Mouse (Mus musculus) limb, embryonic 13.5 days (tissue): ENCODE results near the gene Gm10972. TPM values are rescaled to one million over a fixed set of nuclear protein-coding genes. Genes with fewer than 3 reads are reported as not detected.
A peak's percentile ranks its signal among the peaks of the same experiment; 100 is the strongest.
"Not testable (repeated sequence)": the region's sequence is repeated elsewhere in the genome, so short reads cannot be mapped to it uniquely, and the experiment has no call there.

ENCODE experiments used
- ATAC-seq: fragments of 200-750 bp; cut with Nextera tagmentation; 2 replicates; pipeline ENCODE4 v1.8.0; 2017; ENCODE audit warnings: low read depth, moderate number of reproducible peaks, moderate TSS enrichment; ENCODE audit not compliant: low FRiP score
- H3K27ac ChIP-seq: fragments of 300-500 bp; sonication (generic); 2 replicates; pipeline ENCODE4 v1.5.1; 2015; ENCODE audit warnings: inconsistent platforms, mild to moderate bottlenecking, moderate library complexity
- H3K27me3 ChIP-seq: fragments of 300-500 bp; sonication (generic); 2 replicates; pipeline ENCODE4 v1.6.1; 2015; ENCODE audit warnings: mild to moderate bottlenecking, inconsistent platforms
- H3K36me3 ChIP-seq: fragments of 300-500 bp; sonication (generic); 2 replicates; pipeline ENCODE4 v1.6.1; 2015; ENCODE audit warnings: inconsistent platforms, mild to moderate bottlenecking, moderate library complexity
- H3K4me1 ChIP-seq: fragments of 300-500 bp; sonication (generic); 2 replicates; pipeline ENCODE4 v1.6.1; 2015; ENCODE audit warnings: inconsistent platforms
- H3K4me2 ChIP-seq: fragments of 300-500 bp; sonication (generic); replicated peaks from 2 replicates; pipeline ENCODE4 v1.6.1; 2015; ENCODE audit warnings: inconsistent platforms, mild to moderate bottlenecking, moderate library complexity
- H3K4me3 ChIP-seq: fragments of 300-500 bp; sonication (generic); 2 replicates; pipeline ENCODE4 v1.5.1; 2015; ENCODE audit warnings: moderate library complexity, mild to moderate bottlenecking, inconsistent platforms
- H3K9ac ChIP-seq: fragments of 300-500 bp; sonication (generic); 2 replicates; pipeline ENCODE4 v1.6.1; 2015; ENCODE audit warnings: mild to moderate bottlenecking, inconsistent platforms
- H3K9me3 ChIP-seq: fragments of 300-500 bp; sonication (generic); 2 replicates; pipeline ENCODE4 v1.6.1; 2016; ENCODE audit warnings: inconsistent platforms
- WGBS: fragments of 180-500 bp; shearing (Covaris S2); methylation state at CpG from one replicate; pipeline ENCODE4 v1.1.7; 2015; 5-methylcytosine and 5-hydroxymethylcytosine counted together
- polyA plus RNA-seq: library from polyadenylated mRNA; unstranded; fragments of >200 nt; fragmentation: Nextera tagmentation; extraction: Ambion mirVana; gene quantifications from 2 replicates; pipeline ENCODE4 v1.2.1, GENCODE M21; 2015

Gene Gm10972
- polyA plus RNA-seq = not detected in 2 replicates

DNA sequence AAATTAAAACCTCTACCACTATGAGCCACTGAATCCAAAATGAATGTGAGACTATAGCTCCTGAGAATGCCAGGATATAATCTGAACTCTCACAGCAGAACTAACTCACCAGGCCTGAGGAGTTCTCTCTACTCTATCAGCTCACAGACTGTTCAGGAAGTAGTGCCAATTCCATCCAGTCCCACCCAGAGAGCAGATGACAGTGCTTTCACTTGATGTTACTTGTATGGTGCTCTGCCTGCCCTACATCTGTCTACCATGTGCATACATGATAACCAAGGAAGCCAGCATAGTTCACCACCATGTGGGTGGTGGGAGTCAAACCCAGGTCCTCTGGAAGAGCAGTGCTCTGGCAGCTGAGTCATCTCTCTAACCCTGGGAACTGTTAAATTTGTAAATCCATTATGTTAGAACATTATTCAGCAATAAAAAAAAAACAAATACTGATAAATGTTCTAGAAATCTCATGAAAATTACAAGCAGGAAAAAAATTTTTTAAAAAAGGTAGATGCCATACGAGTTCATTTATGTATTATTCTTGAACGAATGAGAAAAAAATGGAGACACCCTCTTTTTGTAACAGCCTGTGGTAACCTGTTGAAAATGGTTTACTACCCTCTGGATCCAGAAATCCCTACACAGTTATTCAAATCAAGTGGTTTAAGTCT is at the start of gene Gm10972:
Gene Gm10972 (plus strand): TSS at position 618 of the 668 bp plus-strand sequence.
- 77% methylated on average over 2 of the region's 2 CpGs for WGBS
- H3K4me1 ChIP-seq, H3K9me3 ChIP-seq, H3K4me3 ChIP-seq, H3K27me3 ChIP-seq, ATAC-seq, H3K27ac ChIP-seq, H3K4me2 ChIP-seq, H3K36me3 ChIP-seq, H3K9ac ChIP-seq: not testable (repeated sequence)

DNA sequence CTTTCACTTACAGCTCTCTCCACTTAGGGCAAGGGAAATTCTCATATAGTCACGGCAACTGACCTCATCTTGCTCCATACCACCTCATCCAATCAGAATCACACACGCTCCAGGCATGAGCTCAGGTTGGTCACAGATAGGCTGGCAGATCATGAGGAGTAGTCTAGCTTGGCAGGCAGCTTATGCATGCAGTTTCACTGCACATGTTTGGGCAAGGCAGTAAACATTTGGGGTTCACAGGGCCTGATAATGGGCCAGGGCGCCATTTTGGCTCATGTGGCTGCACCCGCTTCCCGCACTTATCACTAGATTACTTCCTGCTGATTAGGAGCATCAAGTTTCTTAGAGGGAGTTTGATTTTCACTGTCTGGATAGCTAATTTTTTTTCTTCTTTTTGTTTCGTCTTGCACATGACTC is 47.0 kb upstream of the Gm10972 start:
- Histone ChIP-seq H3K9me3 (no peaks in the 10 kb centered on the region; the same call in 1 of the 2 replicates), H3K36me3 (no peaks in the 10 kb centered on the region), H3K27ac (no peak overlapping the region), H3K9ac (no peak overlapping the region), H3K4me2 (no peak overlapping the region), H3K4me3 (no peak overlapping the region), H3K4me1 (no peaks in the 10 kb centered on the region), H3K27me3 (no peaks in the 10 kb centered on the region)
- no peak for ATAC-seq
- 84% methylated on average over 6 of the region's 6 CpGs for WGBS

DNA sequence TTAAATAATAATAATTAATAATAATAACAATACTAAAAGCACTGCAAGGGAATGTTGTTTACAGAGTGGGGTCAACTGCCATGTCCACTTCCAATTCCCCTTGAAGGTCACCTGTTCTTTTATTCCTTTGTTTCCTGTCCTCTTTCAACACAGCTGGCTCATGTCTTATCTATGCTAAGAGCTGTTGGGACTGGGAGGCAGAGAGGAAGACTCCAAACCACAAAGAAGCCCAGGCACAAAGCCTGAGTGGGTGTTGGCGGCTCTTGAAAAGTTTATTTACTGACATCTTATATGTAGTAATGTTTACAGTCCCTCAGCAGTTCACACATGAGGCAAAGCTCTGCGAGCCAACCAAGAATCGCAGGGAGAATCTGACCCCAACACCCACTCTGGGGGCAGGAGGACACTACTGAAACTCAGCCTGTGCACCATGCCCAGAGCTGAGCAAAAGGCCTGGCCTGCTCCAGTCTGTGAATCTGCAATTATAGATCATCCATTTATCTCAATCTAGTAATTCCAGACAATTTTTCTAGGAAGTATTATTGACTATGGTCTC is 45.6 kb upstream of the Gm10972 start:
- Histone ChIP-seq H3K9ac (no peak overlapping the region), H3K4me1 (no peaks in the 10 kb centered on the region), H3K9me3 (no peaks in the 10 kb centered on the region), H3K27me3 (no peaks in the 10 kb centered on the region), H3K36me3 (no peaks in the 10 kb centered on the region), H3K4me3 (no peak overlapping the region), H3K27ac (no peak overlapping the region), H3K4me2 (no peak overlapping the region)
- no peak for ATAC-seq
- 79% methylated on average over 3 of the region's 3 CpGs for WGBS

DNA sequence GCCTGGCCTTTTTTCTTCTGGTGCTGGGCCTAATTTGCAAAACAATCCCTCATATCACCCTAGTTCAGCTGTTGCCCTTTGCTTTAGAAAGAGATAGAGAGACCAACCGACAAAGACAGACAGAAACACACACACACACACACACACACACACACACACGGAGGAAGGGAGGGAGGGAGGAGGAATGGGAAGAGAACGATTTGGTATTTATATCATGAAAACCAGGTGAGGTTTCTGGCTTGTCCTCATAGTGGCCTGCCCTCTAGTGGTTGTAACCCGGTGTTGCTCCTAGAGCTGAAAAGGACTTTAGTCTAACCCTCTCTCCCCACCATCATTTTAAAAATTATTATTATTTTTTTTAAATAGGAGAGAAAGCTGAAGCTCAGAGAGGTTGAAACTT is 41.0 kb upstream of the Gm10972 start:
- Histone ChIP-seq H3K4me3 (no peak overlapping the region), H3K27ac (no peak overlapping the region), H3K9ac (no peak overlapping the region), H3K4me2 (no peak overlapping the region), H3K9me3 (no peaks in the 10 kb centered on the region), H3K27me3 (no peaks in the 10 kb centered on the region), H3K36me3 (no peaks in the 10 kb centered on the region), H3K4me1 (no peaks in the 10 kb centered on the region)
- ATAC-seq = peak; percentile 40; the same call in 1 of the 2 replicates
- 0% methylated on average over 3 of the region's 4 CpGs for WGBS

DNA sequence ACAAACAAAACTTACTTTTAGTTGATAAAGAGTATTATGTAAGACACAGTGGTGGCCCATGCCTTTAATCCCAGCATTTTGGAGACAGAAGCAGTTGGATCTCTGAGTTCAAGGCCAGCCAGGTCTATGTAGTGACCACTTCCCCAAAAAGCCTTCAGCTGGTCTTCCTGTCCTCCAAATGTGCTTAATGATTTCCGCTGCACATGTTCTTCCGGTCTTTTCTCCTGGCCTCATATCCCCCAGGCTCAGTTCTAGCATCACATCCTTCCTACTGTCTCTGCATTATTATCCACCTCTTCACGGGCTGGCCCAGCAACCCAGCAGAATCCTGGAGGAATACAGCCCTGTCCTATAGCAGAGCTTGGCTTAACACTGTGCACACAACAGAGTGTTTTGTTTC is 33.3 kb upstream of the Gm10972 start:
- no peak for ATAC-seq
- no peaks in the 10 kb centered on the region for H3K36me3 ChIP-seq
- no peak overlapping the region for H3K4me3 ChIP-seq
- H3K27me3 ChIP-seq = no peaks in the 10 kb centered on the region
- no peaks in the 10 kb centered on the region for H3K9me3 ChIP-seq
- WGBS = 94% methylated on average over 3 of the region's 3 CpGs
- H3K4me1 ChIP-seq = peaks cover 20% of the 10 kb centered on the region
- H3K9ac ChIP-seq = no peak overlapping the region
- no peak overlapping the region for H3K4me2 ChIP-seq
- H3K27ac ChIP-seq = no peak overlapping the region

DNA sequence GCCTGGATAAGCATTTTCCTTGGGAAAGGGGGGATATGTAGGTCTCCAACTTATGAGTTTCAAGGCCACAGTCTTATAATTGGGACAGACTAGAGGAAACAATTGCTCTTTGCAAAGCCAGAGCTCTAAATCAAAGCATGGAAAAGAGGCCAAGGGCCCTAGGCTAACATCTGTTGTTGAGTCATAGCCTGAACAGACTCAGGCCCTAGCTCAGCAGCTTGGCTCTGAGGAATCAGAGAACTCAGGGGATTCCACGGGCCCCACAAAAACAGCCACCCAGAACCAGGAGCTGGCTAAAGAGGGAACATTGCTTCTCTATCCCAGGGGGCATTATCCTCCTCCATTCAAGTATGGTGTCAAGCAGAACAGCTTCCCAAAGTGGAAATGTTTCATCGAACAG is 32.3 kb upstream of the Gm10972 start:
- Histone ChIP-seq H3K9me3 (no peaks in the 10 kb centered on the region), H3K27ac (peak overlapping the region; percentile 65; the same call in 1 of the 2 replicates), H3K4me2 (no peak overlapping the region), H3K36me3 (no peaks in the 10 kb centered on the region), H3K4me1 (peaks cover 20% of the 10 kb centered on the region), H3K9ac (no peak overlapping the region), H3K27me3 (no peaks in the 10 kb centered on the region), H3K4me3 (no peak overlapping the region)
- ATAC-seq = no peak
- WGBS = 79% methylated on average over 2 of the region's 2 CpGs

DNA sequence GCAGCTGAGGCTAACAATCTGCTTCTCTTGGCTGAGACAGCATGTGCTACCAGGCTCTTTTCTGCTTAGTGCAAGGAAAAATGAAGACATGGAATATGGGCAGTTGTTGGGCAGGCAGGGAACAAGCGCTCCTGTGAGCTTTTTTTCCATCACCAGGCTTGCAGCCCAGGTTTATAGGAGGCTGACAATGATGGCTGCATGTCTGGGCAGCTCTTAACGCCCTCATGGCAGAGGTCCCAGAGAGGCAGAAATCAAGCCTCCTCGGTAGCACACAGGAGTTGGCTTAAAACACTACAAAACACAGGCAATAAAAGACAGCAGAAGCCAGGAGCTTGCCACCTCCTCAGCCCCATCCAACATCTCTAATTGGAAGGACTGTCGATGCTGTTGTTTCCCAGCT is 31.6 kb upstream of the Gm10972 start:
- peaks cover 20% of the 10 kb centered on the region for H3K4me1 ChIP-seq
- H3K27me3 ChIP-seq = no peaks in the 10 kb centered on the region
- no peaks in the 10 kb centered on the region for H3K9me3 ChIP-seq
- H3K4me2 ChIP-seq = peak overlapping the region; percentile 28; the same call in 1 of the 2 replicates
- WGBS = 24% methylated on average over 4 of the region's 4 CpGs
- no peak overlapping the region for H3K4me3 ChIP-seq
- no peaks in the 10 kb centered on the region for H3K36me3 ChIP-seq
- H3K9ac ChIP-seq = no peak overlapping the region
- peak; percentile 54 for ATAC-seq
- peak overlapping the region; percentile 65 for H3K27ac ChIP-seq

DNA sequence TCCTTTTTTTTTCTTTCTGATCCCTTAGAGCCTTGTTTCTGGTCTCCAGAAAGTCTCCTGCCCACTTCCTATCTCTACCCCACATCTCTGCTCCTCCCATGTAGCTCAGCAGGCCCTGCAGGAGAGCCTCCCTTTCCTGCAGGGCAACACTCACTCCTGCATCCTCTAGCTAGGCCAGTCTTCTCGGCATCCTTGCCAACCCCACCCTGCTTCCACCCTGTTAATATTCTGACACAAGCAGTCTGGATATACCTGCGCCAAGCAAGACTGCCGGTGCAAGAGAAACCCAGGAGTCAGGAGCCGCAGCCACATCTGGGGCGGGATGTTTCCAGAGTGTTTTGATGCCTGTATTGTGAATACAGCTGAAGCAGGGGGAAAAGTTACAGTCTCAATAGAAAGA is 31.1 kb upstream of the Gm10972 start:
- no peak overlapping the region; the same call in 1 of the 2 replicates for H3K9ac ChIP-seq
- H3K27me3 ChIP-seq = no peaks in the 10 kb centered on the region
- no peaks in the 10 kb centered on the region for H3K36me3 ChIP-seq
- H3K4me1 ChIP-seq = peaks cover 20% of the 10 kb centered on the region
- no peaks in the 10 kb centered on the region for H3K9me3 ChIP-seq
- no peak overlapping the region for H3K4me3 ChIP-seq
- peak; percentile 28; the same call in 1 of the 2 replicates for ATAC-seq
- peak overlapping the region; percentile 65 for H3K27ac ChIP-seq
- 61% methylated on average over 5 of the region's 5 CpGs for WGBS
- peak overlapping the region; percentile 28; the same call in 1 of the 2 replicates for H3K4me2 ChIP-seq

DNA sequence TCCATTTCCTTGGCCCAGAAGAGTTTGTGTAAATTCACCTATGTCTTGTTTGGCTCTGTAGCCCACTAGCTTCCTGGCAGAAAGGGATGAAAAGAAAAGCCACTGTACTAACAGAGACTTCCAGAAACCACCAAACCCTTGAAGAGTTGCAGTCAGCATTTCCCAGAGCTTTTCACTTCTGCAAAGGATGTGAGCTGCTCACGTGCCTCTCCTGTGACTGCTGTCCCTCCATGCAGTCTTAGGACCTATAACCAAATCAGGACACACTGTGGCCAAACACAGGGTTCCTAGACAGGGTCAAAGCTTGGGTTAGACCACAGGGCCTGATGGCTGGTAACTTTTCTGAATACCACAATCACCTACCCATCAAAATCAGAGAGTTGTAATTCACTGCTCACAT is 30.6 kb upstream of the Gm10972 start:
- Histone ChIP-seq H3K9ac (no peak overlapping the region), H3K4me1 (peaks cover 20% of the 10 kb centered on the region), H3K4me2 (no peak overlapping the region), H3K27ac (peak overlapping the region; percentile 65; the same call in 1 of the 2 replicates), H3K36me3 (no peaks in the 10 kb centered on the region), H3K9me3 (no peaks in the 10 kb centered on the region), H3K27me3 (no peaks in the 10 kb centered on the region), H3K4me3 (no peak overlapping the region)
- WGBS = 69% methylated on average over 1 of the region's 1 CpGs
- no peak for ATAC-seq

DNA sequence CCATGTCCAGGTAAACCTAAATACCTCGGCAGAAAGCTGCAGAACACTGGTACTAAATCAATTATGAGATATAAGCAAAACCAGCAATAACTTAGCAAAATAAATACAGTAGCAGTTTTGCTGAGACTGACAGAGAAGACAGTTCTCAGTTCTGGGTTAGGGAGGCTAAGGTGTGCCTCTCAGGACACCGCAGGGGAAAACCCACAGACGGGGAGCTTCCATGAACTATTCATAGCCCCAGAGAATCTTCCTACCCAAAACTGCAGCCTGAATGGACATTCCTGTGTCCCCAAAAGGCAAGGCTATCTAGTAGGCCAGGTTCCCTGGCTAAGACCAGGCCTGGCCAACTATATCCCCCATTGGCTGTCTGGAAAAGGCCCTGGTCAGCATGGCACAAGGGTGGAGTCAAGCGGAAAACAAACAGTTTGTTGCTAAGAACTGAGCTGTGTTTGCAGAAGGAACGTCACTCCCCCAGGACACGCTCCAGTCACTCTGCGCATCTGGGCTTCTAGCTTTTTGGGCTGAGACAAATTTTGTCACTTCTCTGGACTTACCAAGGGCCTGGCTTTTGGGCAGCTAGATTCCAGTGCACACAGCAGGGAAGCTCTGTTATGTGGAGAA is 29.5 kb upstream of the Gm10972 start:
- Histone ChIP-seq H3K27ac (no peak overlapping the region), H3K4me2 (no peak overlapping the region), H3K9ac (no peak overlapping the region), H3K4me1 (peaks cover 20% of the 10 kb centered on the region), H3K9me3 (no peaks in the 10 kb centered on the region), H3K36me3 (no peaks in the 10 kb centered on the region), H3K27me3 (no peaks in the 10 kb centered on the region), H3K4me3 (no peak overlapping the region)
- no peak for ATAC-seq
- 76% methylated on average over 7 of the region's 7 CpGs for WGBS

DNA sequence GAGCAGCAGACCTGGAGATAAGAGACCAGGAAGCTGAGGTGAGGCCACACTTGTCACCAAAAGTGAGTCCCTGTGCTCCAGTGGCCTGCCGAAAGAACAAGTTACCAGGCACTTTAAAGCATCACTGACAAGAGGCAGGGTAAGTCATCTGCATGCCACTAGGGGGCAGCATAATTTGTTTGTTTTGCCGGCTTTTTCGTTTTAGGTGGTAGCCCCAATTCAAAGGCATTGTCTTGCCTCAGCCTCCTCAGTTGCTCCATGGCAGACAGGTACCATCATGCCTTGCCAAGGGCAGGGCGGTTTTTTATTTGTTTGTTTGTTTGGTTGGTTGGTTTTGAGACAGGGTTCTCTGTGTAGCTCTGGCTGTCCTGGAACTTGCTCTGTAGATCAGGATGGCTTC is 26.2 kb upstream of the Gm10972 start:
- H3K4me2 ChIP-seq = no peak overlapping the region
- no peaks in the 10 kb centered on the region for H3K36me3 ChIP-seq
- ATAC-seq = no peak
- H3K4me3 ChIP-seq = no peak overlapping the region
- H3K4me1 ChIP-seq = peaks cover 9% of the 10 kb centered on the region
- no peak overlapping the region for H3K27ac ChIP-seq
- 80% methylated on average over 4 of the region's 4 CpGs for WGBS
- H3K9ac ChIP-seq = no peak overlapping the region
- H3K9me3 ChIP-seq = no peaks in the 10 kb centered on the region
- no peaks in the 10 kb centered on the region for H3K27me3 ChIP-seq

DNA sequence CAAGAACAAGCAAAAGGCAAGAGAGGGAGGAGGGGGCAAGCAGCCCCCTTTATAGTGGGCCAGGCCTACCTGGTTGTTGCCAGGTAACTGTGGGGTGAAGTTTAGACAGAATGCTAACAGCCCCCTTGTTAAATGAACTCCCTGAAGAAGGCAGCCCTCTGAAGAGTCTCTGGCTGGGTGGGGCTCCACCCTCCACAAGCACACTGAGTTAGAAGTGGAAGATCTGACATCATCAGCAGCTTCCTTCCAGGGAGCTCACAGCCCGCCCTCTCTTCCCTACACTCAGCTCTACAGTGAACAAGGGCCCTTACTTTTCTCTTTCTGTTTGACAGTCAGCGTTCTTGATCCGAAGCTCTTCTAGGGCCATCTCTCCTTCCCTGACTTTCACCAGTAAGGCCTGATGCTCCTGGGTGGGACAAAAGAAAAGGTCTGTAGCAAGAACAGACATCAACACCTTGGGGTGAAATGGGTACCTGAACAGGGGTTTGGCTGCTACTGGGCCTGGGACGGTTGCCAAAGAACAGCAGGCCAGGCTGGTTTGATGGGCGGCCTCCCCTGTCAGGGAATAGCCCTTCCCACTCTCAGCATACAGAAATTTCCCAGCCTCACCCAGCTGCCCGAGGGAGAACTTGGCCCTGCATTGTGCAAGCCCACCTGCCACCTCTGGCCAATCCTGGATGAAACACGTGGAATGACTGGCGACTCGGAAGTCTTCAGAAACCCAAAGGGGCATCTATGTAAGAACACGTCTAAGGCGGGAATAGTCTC is 21.0 kb upstream of the Gm10972 start:
- peak; percentile 54 for ATAC-seq
- 83% methylated on average over 11 of the region's 11 CpGs for WGBS
- H3K27ac ChIP-seq = peak overlapping the region; percentile 39; the same call in 1 of the 2 replicates

More for the DNA sequence above, 21.0 kb upstream of the Gm10972 start:
- Histone ChIP-seq H3K9me3 (no peaks in the 10 kb centered on the region), H3K4me2 (no peak overlapping the region), H3K9ac (no peak overlapping the region), H3K4me1 (peaks cover 7% of the 10 kb centered on the region), H3K4me3 (no peak overlapping the region), H3K36me3 (no peaks in the 10 kb centered on the region), H3K27me3 (no peaks in the 10 kb centered on the region)
